Mouse (Mus musculus): ENCODE results near the gene Spin2e.
"Not testable (repeated sequence)": the region's sequence is repeated elsewhere in the genome, so short reads cannot be mapped to it uniquely, and the experiment has no call there.

Gene Spin2e

GRCm38 (mm10) chrX:31618820-31619219 lies at the start of gene Spin2e:
Spin2e (minus strand) TSS chrX:31618920.
- DNase-seq: not testable (repeated sequence)

GRCm38 (mm10) chrX:31574183-31574582 lies 44.5 kb downstream of the Spin2e start, which contains the start of gene Gm21883:
Gm21883 (minus strand) TSS chrX:31574283.
- not testable (repeated sequence) for DNase-seq

Data from cerebellum, postnatal 25 days (tissue).